Mouse (Mus musculus): Measurements from ENCODE around the gene Tbx1.

Tbx1 gene

GRCm38 (mm10) chr16:18622916-18623750 is 32.7 kb upstream of the Tbx1 start:
- DNase-seq (ENCODE audit: low read depth, low spot score): no peak

DNA sequence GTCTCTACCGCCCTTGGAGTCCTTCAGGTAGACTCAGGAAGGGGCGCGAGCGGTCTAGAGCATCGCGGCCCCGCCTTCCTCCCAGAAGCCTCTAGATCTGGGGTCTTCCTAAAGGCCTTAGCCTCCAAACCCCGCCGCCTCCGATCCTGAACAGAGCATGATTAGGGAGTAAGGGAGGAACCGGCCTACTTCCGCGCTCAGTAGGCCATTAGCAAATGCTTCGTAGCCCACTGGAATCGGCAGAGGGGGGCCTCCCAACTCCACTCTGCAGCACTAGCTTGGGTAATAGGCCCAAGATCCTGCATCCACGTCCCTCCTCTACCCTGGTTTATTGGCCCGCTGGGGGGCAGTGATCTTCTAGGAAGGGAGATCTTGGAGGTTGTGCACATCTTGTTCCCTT is 31.5 kb upstream of the Tbx1 start, which contains the start of gene Gp1bb:
Gene Gp1bb (minus strand): TSS at position 385 of the 400 bp plus-strand sequence.
- no peak for DNase-seq (ENCODE audit: low read depth, low spot score)

DNA sequence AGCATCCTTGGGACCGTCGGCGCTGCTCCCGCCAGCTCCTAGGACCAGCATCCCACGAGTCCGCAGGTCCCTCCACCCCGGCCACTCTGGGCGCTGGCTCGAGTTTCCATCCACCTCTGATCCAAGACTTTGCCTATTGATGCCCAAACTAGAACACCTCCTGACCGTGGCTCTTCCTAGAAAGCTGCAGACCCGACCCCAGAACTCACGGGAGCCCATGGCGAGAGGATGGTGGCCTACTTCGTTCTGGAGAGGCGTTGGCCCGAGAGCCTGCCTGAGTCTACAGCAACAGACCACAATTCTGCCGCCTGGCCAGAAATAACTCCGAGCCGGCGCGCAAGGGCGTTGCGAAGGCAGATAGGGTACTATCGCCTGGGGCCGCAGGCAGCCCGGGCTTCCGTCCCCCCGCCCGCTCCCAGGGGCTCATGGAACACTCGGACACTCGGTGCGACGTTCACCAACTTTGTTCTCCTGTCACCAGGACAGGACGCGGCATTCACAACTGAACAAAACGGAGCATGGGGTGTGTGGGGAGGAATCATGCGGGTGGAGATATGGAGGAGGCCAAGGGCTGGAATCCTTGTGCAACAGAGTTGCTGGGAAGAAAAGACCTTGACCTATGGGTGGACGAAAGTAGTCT is 31.0 kb upstream of the Tbx1 start:
- no peak for DNase-seq (ENCODE audit: low read depth, low spot score)

DNA sequence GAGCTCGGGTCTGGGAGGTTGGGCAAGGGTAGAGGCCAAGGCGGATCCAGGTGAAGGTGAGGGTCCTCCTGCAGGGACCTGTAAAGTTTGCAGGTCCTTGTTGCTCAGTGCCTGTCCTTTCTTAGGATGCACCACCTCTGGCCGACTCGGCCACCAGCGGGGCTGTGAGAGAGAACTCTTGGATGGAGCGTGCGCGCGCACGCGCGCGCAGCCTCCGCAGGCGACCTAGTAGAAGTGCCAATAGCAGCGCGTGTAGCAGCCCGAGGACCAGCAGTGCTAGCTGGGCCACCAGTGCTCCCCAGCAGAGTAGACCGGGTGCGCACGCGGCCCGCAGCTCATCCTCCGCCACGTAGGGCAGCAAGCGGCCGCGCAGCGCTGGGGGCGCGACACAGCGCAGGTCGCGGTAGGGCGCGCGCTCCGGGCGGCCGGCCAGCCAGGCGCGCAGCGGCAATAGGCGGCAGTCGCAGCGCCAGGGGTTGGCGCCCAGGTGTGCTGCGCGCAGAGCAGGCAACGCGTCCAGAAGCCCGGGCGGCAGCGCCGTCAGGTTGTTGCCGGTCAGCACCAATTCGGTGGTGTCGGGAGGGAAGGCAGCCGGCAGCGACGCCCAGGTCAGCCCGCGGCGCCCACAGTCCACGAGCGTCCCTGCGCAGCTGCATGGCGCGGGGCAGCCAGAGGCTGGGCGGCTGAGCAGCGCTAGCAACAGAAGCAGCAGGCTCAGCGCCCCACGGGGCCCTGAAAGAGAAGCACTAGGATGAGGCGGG is 30.3 kb upstream of the Tbx1 start:
- DNase-seq (ENCODE audit: low read depth, low spot score): no peak

- no peak for DNase-seq (ENCODE audit: low read depth, low spot score)
Observed at GRCm38 (mm10) chr16:18620201-18620600, 29.7 kb upstream of the Tbx1 start.

DNA sequence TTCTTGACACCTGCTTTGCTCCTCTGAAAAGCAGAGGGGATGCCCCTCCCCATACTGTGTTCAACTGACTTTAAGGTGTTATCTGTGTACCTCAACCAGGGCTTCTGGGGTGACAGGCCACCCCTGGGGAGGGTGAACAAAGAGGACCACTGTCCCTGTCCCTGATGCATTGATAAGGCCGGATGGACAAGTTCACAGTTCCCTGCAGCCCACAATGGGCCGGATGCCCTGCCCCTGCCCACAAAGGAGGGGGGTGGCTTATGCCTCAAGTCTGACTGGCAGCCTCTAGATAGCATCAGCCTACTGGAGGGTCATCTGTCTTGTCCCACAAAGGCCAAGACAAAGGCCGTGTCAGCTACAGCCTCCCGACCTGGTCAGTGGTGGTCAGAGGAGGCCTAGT is 28.6 kb upstream of the Tbx1 start:
- no peak for DNase-seq (ENCODE audit: low read depth, low spot score)

- DNase-seq (ENCODE audit: low read depth, low spot score): no peak
Observed at GRCm38 (mm10) chr16:18618297-18618696, 27.8 kb upstream of the Tbx1 start.

- peak; percentile 74 for DNase-seq (ENCODE audit: low read depth, low spot score)
Observed at GRCm38 (mm10) chr16:18617370-18618065, 27.0 kb upstream of the Tbx1 start.

GRCm38 (mm10) chr16:18613301-18613700 is 22.8 kb upstream of the Tbx1 start:
- no peak for DNase-seq (ENCODE audit: low read depth, low spot score)

GRCm38 (mm10) chr16:18611752-18612151 is 21.3 kb upstream of the Tbx1 start:
- DNase-seq (ENCODE audit: low read depth, low spot score): no peak

DNA sequence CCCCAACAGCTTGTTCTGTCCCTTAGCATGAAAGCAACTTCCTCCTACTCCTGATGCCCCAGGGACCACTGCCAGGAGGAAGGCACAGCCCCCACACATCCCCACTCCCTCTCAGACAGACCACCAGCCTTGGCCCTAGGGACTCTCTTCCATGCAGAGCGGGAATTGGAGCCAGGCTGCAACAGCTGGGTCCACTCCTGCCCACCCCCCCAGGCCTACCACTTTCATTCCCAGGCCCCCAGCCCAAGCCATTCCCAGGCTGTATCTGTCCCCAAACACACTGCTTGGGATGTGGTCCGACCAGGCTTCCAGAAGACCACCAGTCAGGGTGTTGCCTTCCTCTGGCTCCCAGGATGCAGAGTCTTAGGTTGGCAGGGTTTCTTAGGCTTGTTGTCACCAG is 18.6 kb upstream of the Tbx1 start:
- DNase-seq (ENCODE audit: low read depth, low spot score): no peak

DNA sequence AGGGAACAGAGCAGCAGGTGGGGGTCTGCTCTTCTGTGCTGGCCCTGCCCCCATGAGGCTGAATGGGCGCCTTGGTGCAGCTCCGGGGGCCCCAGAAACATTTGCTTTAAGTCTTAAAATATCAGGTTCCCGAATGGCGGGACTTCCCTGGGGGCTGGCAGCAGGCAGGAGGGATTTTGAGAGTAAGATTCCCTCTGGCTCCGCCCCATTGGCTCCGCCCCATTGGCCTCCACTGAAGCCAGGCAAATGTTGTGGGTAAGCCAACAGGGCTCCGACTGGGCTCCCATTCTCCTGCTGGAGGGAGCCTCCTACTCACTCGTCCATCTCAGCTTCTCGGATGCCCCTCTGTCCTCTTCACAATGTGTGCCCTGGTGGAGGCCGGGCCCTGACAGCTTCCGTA is 17.8 kb upstream of the Tbx1 start:
- no peak for DNase-seq (ENCODE audit: low read depth, low spot score)

DNA sequence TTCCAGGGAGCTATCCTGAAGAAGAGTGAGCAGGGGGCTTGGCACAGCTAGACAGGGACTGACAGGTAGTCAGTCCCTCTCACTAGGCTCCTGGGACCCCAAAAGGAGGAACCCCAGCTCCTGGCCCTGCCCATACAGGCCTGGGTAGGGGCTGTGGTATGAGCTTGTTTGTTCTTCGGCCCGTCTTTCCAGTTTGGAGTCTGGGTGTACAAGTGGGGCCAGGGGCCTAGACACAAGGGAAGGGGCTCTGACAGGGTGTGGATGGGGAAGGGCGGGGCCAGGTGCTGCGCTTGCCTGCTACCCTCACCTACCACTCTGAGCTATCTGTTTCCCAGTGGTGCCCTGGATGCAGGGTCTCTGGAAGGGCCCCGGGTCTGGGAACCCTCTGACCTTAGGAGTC is 15.2 kb upstream of the Tbx1 start:
- no peak for DNase-seq (ENCODE audit: low read depth, low spot score)

DNA sequence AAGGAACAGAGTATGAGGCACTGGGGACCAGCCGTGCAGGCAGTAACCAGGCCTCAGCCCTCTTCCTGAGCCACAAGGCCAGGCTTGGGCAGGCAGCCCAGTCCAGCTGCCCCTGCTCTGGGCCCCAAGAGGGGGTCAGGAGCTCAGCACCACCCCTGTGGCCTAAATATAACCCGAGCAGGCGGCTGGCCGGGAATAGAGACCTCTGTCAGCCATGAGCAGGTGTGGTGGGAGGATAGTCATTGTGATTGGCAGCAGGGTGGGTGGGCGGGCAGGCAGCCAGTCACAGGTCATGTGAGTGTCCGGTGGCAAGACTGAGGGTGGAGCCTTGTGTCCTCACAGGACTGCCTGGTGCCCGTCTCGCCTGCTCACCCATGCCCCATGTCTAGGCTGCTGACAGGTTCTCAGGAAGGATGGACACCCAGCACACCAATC is 13.8 kb upstream of the Tbx1 start:
- DNase-seq (ENCODE audit: low read depth, low spot score): peak; percentile 95

- peak; percentile 77 for DNase-seq (ENCODE audit: low read depth, low spot score)
Observed at GRCm38 (mm10) chr16:18601447-18601846, 11.0 kb upstream of the Tbx1 start.

DNA sequence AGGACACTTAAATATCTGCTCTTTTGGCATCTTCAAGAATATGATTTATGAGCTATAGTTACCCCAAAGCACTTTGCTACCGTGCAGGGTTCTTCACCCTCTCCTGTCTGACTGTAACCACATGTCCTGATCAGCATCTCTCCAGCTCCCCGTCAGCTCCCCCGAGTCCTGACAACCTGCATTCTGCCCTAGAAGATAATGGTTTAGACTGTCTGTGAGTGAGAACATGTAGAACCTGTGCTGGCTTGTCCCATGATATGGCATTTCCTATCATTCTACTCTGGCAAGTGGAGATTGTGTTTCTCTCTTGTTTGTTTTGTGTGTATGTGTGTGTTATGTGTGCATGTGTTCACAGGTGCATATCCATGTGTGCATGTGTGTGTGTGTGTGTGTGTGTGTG is 7.5 kb upstream of the Tbx1 start:
- DNase-seq (ENCODE audit: low read depth, low spot score): no peak

- DNase-seq (ENCODE audit: low read depth, low spot score): no peak
Observed at GRCm38 (mm10) chr16:18596255-18596654, 5.8 kb upstream of the Tbx1 start.

GRCm38 (mm10) chr16:18593930-18594329 is 3.5 kb upstream of the Tbx1 start:
- no peak for DNase-seq (ENCODE audit: low read depth, low spot score)

DNA sequence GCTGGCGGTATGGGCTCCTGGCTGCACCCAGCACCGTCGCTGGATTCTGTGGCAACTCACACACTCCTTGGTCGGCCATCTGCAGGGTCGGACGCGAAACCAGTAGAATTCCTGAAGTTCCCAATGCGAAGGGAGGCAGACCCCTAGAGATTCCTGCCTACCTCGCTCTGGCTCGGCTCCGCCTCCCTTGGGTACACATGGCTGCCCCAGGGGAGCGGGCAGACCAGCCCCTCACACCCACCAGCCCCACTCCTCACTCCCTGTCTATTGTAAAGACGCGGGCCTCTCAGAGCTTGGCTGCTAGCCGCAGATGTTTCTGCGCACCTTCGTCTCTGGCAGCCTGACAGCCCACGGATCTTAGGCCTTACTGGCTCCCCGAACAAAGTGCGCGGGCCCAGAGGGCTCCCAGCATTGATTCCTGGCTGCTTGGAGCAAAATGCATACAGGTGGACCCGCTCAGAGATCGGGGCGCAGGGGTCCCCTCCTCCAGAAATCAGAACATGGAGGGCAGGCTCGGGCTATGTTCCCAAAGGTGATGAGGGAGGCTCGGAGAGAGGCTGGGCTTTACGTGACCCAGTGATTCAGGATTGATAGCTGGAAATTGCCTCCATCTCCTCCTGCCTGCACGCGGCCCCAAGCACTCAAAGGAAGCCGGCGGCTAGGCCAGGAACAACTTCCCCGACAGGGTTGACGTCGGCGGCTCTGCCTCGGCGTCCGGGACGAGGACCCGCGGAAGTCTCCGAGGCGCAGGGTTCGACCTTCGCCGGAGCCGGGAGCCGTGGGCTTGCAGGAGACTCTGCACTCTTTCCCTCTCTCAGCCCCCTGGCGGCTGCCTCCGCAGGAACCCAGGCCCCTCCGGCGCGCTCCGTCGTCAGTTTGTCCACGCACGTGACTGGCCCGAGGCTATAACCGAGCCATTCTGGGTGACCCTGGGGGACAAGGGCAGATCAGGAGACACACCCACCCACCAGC is 862 bp upstream of the Tbx1 start:
- no peak for DNase-seq (ENCODE audit: low read depth, low spot score)

- no peak for DNase-seq (ENCODE audit: low read depth, low spot score)
Observed at GRCm38 (mm10) chr16:18589080-18589621, 1.3 kb downstream of the Tbx1 start.
